Mouse (Mus musculus): Measurements from ENCODE around the gene Lrrc55.
A peak's percentile ranks its signal among the peaks of the same experiment; 100 is the strongest.

The Lrrc55 gene

DNA sequence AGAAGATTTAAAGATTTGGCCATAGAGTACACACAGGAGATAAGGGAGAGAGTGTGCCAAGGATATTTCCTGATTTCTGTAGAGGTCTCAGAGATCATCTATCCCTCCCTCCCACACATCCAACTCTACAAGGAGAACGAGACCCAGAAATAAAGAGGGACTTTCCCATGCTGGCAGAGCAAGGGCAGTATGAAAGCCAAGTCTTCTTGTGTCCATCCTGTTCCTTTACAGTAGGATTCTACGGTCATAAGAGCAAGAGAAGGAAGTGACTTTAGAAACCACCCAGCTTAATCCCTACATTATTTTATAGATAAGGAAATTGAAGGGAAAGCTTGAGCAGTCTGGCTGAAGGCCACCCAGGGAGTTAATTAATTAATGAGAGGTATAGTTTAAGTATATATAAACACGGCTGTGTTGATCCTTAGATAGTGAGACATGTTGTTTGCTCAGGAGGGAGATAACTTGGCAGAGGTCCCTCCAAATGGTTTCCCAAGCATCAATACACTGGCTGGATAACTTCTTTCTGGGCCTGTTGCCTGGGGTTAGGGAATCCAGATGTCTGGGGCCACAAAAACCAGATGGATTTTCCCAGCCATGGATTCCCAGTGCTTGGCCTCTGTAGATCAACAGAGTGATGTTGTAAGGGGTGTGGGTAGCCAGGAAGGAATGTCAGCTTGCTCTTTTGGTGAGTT is 24.8 kb downstream of the Lrrc55 start:
- peak; percentile 31 for DNase-seq (ENCODE audit: low spot score)

GRCm38 (mm10) chr2:85168327-85168726 is 28.7 kb downstream of the Lrrc55 start:
- no peak for DNase-seq (ENCODE audit: low spot score)

DNA sequence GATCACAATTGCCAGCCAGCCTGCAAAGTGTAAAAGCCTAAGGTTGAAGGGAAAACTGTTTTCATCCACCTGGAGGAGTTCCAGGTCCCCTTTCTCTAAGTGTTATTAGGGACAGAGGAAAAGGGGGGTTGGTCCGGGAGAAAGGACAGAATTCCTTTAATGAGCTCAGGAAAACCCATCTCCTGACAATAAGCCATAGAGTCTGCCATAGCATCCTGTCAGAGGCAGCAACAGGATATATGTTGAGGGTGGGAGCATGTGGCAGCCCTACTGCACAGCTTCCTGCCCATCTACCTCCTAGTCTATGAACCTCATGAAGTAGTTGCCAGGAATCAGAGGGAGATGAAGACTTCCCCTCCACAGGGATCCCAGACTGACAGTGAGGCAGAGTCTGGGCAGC is 29.4 kb downstream of the Lrrc55 start:
- no peak for DNase-seq (ENCODE audit: low spot score)

- DNase-seq (ENCODE audit: low spot score), result no peak
Measured at GRCm38 (mm10) chr2:85163311-85164047, 33.5 kb downstream of the Lrrc55 start.

DNA sequence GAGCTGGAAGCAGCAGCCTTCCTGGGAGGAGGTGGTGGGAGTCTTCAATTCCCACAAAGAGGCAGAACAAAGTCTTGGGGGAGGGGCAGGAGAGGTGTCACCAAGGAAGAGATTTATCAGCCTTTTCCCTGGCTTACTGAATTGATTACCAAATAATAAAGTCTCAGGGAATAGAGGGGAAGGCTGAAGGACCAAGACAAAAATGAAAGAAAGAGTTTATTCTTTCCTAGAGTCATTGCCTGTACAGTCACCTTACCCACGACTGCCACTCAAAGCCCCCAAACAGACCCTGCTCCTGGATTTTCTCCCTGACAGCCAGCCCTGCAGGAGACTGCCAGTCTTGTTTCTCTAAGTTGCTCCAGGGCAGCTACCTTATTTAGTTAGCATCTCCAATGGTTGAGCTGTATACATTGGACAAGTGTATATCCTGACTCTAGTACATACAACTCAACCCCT is 35.3 kb downstream of the Lrrc55 start:
- no peak for DNase-seq (ENCODE audit: low spot score)

DNA sequence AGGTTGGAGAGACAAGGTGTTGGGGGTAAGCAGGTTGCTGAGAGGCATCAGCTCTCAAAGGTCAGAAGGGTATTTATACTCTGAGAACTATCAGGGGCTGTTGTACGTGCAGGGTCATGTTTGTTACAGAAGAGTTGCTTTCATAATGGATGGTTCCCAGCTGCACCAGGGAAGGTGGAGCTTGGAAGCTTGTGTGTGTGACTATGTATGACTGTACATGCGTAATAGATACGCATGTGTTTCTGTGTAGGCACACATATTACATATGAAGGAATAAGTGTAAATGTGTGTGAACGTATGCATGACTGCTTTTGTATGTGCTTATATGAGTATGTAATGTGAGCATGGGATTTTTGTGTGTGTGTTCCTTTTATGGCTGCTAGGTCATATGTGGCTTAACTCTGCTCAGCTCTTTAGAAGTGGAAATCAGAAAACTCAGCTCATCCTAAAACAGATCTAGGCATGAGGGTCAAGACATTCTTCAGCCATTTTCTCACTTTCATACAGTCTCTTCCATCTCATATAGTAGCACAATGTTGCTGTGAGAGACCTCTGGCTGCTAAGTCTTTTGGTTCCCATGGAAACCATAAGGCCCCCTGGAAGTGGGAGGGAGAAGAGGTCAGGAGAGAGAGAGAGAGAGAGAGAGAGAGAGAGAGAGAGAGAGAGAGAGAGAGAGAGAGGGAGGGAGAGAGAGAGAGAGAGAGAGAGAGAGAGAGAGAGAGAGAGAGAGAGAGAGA is 35.9 kb downstream of the Lrrc55 start:
- DNase-seq (ENCODE audit: low spot score), result no peak

GRCm38 (mm10) chr2:85157382-85157781 is 39.6 kb downstream of the Lrrc55 start:
- DNase-seq (ENCODE audit: low spot score), result no peak

GRCm38 (mm10) chr2:85156136-85156535 is 40.9 kb downstream of the Lrrc55 start:
- DNase-seq (ENCODE audit: low spot score), result no peak

- DNase-seq (ENCODE audit: low spot score), result no peak
Measured at GRCm38 (mm10) chr2:85155334-85155733, 41.7 kb downstream of the Lrrc55 start.

DNA sequence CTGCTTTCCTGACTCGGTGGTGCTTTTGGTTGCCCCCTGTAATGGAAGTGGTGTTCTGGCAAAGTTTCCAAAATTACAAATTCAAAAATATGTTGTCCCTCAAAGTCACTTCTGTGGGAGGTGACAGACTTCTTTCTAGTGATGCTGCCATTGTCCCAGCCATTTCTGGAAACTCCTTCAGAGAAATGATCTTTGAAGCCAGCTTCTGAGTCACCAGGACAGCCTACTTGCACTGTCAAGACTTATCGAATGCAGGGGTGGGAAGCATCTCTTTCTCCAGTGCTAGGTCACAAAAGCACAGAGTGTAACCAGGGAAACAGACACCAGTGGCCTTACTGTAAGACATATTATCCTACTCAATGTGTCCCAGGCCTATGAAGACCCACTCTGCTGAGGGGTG is 45.8 kb downstream of the Lrrc55 start:
- no peak for DNase-seq (ENCODE audit: low spot score)

- DNase-seq (ENCODE audit: low spot score), result no peak
Measured at GRCm38 (mm10) chr2:85150373-85150772, 46.6 kb downstream of the Lrrc55 start.

DNA sequence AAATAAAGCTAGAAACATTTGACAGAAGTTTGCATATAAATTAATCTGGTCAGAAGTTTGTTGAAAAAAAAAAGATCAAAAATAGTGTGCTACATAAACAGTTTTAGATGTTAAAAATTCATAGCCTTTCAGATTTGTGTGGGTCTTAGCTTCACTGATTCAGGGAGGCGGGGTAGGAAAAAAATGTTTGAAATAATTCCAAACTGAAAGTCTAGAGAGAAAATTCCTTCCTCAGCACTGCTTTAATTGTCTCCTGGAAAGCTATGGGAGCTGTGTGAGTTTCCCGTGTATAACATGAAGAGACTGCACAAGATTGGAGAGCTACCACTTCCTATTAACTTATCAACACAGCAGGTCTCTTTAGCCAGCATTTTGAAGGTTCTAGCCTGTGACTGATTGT is 49.5 kb downstream of the Lrrc55 start:
- DNase-seq (ENCODE audit: low spot score), result no peak

DNA sequence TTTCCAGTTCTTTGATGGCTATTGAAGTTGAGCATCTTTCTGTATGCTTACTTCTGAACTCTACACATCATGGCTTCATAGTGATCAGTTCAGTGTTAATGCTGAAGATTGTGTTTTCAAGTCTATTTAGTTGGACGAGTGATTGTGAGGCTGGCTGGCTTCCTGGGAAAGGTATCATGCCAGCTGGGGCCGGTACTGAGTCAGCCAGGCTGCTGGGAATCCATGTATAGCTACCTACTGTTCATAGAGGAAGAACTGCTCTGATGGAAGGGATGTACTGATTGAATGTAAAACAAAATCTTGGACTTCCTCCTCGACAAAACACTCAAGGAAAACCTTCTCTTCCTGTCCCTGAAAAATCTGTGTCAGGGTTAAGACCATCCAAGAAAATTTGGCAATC is 51.7 kb downstream of the Lrrc55 start:
- DNase-seq (ENCODE audit: low spot score), result no peak

GRCm38 (mm10) chr2:85144908-85145307 is 52.1 kb downstream of the Lrrc55 start:
- no peak for DNase-seq (ENCODE audit: low spot score)

DNA sequence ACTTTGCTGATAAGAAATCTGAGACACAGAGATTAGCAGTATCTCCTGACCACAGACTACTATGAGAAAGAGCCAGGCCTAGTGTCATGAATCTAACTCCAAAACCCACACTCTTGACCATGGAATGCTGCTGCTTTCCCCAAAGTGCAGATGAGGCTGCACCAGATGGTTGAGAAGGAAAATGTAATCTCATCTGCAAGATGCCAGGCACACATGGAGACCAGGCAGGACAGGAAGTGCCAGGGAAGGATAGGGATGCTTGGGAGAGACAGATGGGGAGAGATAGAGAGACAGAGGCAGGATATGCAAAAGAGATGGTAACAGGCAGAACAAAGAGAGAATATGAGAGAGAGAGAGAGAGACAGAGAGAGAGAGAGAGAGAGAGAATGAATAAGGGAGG is 56.2 kb downstream of the Lrrc55 start:
- DNase-seq (ENCODE audit: low spot score), result no peak

DNA sequence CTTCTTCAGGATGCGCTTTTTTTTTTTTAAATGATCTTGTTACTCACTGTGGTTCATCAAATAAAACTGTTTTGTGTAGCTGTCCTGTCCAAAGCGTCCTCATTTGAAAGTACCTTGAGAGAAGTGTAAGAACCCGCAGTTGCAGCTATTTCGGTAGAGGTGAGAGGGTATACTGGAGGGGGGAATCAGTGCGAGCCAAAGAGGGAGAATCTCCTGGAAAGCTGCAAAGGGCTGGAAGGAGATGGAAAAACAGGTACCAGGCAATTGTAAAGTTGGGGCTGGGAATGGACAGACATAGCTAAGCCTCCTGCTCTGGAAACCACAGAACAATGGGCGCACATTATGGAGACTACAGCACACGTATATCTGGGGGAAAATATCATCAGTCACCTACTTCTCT is 57.2 kb downstream of the Lrrc55 start:
- DNase-seq (ENCODE audit: low spot score), result no peak

GRCm38 (mm10) chr2:85139393-85139792 is 57.6 kb downstream of the Lrrc55 start:
- no peak for DNase-seq (ENCODE audit: low spot score)

GRCm38 (mm10) chr2:85138143-85138542 is 58.9 kb downstream of the Lrrc55 start:
- DNase-seq (ENCODE audit: low spot score), result no peak

DNA sequence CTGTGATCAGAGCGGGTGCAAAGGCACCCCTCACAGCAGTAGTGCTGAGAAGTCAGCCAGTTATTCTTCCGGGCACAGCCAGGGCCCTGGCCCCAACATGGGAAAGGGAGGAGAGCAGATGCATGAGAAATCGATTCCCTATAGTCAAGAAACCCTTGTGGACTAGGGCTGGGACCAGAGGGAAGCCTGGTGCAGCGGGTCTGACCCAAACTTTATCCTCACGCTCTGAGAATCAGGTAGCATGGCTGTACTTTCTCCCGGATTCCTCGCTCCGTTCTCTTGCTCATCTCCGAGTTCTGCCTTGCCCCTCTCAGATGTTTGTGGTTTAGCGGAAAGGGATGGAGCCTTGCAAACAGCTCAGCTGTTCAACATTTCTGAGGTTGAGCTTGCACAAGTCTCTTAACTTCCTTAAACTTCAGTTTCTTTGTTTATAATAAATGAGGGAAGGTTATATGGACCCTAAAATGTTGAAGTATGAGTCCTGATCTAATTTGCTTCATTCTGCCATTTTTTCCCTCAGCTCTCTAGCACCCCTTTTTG is 59.3 kb downstream of the Lrrc55 start:
- DNase-seq (ENCODE audit: low spot score), result no peak

DNA sequence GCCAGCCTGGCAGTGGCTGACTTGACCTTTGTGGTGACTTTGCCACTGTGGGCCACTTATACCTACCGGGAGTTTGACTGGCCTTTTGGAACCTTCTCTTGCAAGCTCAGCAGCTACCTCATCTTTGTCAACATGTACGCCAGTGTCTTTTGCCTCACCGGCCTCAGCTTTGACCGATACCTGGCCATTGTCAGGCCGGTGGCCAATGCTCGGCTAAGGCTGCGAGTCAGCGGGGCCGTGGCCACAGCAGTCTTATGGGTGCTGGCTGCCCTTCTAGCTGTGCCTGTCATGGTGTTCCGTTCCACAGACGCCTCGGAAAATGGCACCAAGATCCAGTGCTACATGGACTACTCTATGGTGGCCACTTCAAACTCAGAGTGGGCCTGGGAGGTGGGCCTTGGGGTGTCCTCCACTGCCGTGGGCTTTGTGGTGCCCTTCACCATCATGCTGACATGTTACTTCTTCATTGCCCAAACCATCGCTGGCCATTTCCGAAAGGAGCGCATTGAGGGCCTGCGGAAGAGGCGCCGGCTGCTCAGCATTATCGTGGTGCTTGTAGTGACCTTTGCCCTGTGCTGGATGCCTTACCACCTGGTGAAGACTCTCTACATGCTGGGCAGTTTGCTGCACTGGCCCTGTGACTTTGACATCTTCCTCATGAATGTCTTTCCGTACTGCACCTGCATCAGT is 60.0 kb downstream of the Lrrc55 start:
- DNase-seq (ENCODE audit: low spot score), result no peak

DNA sequence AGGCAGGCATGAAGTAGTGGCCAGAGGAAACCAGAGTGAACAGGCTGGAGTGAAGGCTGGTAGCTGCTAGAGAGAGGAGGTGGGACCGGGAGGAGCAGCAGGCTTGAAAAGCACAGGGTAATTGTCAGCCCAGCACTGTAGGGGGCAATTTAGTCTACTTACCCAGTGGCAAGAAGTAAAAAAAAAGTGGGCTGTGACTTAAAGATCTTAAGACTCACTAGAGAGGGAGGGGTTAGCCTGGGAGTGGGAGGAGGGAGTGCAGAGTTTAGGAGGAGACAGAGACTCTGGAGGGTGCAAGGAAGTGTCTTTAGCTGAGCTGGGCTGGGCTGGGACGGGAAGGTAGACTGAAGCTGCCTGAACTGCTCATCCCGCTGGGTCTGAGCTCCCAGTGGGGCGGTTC is 60.9 kb downstream of the Lrrc55 start, which contains the start of gene Aplnr:
Gene Aplnr, plus strand, starts transcription at position 137 of the 400 bp plus-strand sequence.
- no peak for DNase-seq (ENCODE audit: low spot score)

GRCm38 (mm10) chr2:85135099-85135498 is 61.9 kb downstream of the Lrrc55 start:
- no peak for DNase-seq (ENCODE audit: low spot score)

Measured in ovary, adult 18-20 months (tissue).